Mouse (Mus musculus) layer of hippocampus, postnatal 10 days (tissue): ENCODE results near the gene Csmd2. TPM values are rescaled to one million over a fixed set of nuclear protein-coding genes. Genes with fewer than 3 reads are reported as not detected.
A peak's percentile ranks its signal among the peaks of the same experiment; 100 is the strongest.

Experiments used
- DNase-seq, 2 experiments: peaks; one replicate each; pipeline ENCODE4 v3.0.0; 2021; ENCODE audit warnings: low spot score in 2 of 2
- total RNA-seq, 2 experiments: library from RNA; stranded (reverse); gene quantifications; 2 replicates each; pipeline ENCODE4 v1.2.3; 2021

Csmd2 gene
- total RNA-seq, 2 experiments from 2014 or later = 44.4 to 51.1 TPM

- DNase-seq = peak; percentile 23 to 35
These were observed 251.5 kb downstream of the Csmd2 start for GRCm38 (mm10) chr4:128239113-128239512.

DNA sequence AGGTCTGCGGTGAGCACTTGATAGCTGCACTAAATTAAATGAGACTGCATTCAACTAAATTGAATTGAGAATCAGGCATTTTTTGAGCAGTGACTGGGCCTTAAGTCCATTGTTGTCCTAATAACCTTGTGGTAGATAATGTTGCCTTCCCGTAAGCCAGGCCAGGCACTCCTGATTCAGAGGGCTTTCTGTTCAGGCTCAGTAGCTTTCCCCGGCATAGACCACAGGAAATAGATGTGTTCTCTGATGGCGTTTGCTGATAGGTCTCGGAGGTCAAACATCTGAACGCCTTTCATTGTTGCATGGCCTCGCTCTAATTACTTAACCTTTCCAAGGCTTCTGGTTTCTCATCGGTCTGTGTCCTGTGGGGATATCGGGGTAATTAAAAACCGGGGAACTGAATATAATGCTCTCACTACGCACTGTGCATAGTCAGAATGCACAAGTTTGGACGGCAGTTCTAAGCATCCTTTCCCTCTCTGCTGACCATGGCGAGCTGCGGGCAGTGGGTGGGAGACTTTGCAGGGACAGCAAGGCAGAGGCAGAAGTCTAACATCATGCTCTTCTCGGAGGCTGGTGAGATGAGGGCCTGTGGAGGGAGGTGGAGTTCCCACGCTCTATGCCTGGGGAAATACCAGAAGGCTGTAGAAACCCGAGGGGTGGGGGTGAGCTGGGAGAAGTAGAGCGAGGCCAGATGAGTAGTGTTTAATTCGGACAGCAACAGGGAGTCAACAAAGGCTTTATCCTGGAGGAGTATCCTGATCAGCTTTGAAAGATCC is 253.6 kb downstream of the Csmd2 start:
- DNase-seq = no peak

DNA sequence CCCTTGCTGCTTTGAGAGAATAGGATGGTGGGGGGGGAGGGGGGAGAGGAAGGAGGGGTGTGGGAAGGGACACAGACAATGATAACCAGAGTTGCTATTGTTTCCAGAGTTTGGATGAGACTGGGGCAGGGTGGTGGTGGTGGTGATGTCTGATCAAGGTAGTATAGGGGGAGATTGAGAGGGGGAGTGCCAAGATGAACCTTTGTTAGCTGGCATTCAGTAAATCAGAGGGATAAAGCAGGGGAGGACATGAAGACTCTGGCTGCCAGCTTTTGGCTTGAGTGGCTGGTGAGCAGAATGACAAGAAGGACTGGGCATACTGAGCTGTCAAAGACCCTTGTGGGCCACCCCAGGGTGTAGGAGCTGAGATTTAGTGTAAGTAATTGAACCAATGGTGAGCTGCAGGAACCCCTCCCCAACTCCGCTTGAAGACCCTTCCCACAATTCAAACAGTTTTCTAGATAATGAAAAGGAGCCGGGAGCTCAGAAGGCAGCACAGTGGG is 254.2 kb downstream of the Csmd2 start:
- DNase-seq = no peak

GRCm38 (mm10) chr4:128245201-128245600 is 257.5 kb downstream of the Csmd2 start:
- DNase-seq = no peak

DNA sequence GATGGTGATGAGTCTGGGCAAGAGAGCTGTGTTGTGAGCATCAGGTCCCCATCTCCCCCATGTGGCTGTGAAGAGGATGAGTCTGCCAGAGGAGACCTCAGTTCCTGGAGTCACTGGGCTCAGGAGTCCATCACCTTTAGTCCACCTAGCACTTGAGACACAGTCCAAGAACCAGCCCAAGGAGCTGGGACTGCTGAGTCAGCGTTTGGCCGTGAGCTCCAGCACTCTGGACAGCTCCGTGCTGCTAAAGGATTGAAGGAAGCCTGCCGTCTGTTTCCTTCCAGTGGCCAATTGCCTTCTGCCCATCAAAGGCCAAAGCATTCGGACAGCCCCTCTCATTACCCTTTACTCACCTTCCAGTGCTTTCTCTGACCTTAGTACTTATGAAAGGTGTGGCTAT is 261.0 kb downstream of the Csmd2 start:
- peak in 1 of 2 experiments; percentile 36 for DNase-seq

- no peak for DNase-seq
These were observed 271.6 kb downstream of the Csmd2 start for GRCm38 (mm10) chr4:128259211-128259610.

DNA sequence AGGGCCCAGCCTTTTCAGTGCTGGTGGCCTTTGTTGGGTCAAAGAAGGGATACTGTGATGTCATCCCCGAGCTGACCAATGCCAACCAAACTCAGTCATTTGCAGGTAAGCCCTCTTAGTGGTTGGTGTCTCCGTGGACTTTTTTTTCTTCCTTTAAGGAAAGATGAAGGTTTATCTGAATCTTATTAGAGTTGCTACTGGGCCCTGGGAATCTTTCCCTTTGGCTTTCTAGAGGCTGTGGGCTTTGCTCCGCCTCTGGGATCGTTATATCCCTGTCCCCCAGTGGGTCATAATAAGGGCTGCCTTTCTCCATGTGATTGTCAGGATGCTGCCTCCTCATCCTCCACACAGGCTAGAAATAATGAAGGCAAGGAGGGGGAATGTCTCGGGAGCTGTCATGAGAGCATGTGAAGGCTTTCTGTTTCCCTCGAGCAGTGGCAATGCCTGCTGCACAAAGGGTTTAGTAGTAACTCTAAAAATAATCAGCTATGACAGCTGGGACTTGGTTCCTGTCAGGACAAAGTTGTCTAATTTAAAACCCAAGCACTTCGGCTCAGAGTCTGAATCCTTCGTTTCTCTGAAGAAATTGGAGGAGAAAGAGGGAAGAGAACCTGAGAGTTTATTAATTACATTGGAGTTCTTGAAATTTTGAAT is 273.4 kb downstream of the Csmd2 start, which contains the start of gene Hmgb4:
TSS of gene Hmgb4 (minus strand) at position 51 of the 654 bp plus-strand sequence.
- DNase-seq = no peak

GRCm38 (mm10) chr4:128264491-128264890 is 276.8 kb downstream of the Csmd2 start:
- no peak for DNase-seq

- no peak for DNase-seq
These were observed 277.7 kb downstream of the Csmd2 start for GRCm38 (mm10) chr4:128265341-128265740.

- no peak for DNase-seq
These were observed 281.7 kb downstream of the Csmd2 start for GRCm38 (mm10) chr4:128269261-128269875.

DNA sequence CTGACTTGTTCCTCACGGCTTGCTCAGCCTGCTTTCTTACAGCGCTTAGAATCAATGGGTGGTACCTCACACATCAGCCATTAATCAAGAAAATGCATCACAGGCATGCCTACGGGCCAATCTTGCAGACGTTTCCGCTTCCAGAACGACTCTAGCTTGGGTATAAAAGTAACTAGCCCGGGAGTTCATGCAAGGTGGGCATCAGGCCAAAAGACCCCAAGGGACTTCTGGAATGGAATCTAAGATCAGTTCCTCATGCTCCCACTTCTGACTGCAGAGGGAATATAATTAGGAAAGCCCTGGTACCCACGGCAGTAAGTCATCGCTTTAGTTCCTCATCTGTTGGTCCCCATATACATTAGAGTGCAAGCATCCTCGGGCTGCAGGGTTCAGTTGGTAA is 282.5 kb downstream of the Csmd2 start:
- no peak for DNase-seq

- no peak for DNase-seq
These were observed 283.3 kb downstream of the Csmd2 start for GRCm38 (mm10) chr4:128270931-128271330.

DNA sequence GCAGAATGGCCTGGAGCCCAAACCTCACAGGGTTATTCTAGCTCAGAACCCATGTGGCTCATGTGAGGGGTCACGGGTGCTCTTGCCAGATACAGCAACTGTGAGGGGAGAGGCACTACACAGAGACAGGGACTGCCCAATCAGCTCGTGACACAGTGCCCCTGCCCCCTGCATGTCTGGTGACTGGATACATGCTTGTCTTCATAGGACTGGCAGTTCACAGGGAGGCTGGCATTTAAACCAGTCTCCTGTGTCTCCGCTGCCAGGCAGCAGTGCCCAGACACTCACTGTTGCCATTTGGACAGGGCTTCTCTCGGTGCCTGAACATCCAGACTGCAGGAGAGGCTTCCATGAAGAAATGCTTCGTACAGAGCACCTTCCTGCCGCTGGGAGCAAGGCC is 284.8 kb downstream of the Csmd2 start:
- DNase-seq = peak in 1 of 2 experiments; percentile 34

DNA sequence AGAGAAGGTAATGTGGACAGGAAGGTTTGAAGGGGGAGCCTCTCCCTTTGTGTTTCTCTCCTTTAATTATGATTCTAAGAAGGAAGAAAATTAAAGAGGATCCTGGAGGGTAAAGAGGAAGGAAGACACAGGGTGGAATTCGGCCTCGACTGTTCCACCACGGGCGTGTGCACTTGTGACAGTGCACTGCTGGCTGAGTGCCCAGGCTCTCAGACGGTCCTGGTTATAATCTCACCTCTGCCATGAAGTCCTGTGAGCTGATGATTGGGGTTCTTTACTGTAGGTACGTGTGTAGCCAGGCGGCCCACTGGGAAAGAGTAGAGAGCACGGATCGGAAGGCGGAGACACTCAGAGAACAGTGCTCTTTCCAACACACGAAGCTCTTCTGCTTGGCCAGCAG is 285.5 kb downstream of the Csmd2 start:
- DNase-seq = no peak

DNA sequence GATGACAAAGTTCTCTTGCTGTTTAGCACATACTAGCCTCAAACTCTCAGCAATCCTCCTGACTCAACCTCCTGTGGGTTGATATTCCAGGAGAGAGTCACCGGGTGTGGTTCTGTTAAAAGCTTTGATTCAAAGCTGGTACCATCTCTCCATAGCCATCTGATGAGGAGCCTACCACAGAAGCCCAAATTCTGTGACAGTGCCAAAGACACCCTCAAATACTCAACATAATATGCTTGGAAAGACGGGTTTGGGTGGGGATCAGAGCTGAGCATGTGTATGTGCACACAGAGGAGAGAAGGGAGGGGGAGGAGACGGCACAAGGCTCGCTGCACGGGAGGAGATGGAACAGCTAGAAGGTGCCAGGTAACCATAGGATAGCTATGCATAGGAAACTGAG is 287.5 kb downstream of the Csmd2 start:
- no peak for DNase-seq

DNA sequence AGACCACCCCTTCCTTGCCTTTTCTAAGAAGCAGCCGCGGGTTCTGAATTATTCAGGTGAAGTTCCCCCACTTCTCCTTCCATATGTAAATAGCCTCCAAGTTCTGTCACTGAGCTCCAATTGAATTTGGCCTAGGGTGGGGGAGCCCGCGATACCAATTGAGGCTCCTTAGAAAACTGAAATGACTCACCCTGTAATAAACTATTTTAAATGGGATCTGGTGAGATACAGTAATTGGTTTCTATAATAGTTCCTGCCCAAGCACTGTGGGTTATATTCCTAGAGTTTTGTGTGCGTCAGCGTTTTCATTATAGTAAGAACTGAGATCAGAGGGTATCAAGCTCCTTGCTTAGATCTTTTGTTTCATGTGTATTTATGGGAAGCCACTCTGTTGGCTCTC is 287.9 kb downstream of the Csmd2 start:
- DNase-seq = no peak

- no peak for DNase-seq
These were observed 297.4 kb downstream of the Csmd2 start for GRCm38 (mm10) chr4:128285009-128285408.

DNA sequence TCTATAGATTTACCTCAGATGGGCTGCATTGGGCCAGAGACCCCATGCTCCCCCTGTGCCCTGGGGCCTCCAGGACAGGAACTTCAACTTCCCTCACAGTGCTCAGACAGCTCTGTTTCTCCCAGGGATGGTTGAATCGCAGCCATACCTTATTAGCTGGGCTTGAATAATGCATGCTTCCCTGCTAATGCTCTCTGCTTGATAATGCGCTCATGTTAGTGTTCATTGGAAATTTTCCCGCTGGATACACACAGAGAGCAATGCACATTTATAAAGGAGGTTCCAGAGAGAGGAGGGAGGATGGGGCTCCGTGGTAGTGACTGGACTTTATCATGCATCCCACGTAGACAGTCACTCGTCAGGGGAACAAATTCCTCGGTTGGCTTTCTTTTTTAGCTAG is 300.4 kb downstream of the Csmd2 start:
- DNase-seq = no peak

DNA sequence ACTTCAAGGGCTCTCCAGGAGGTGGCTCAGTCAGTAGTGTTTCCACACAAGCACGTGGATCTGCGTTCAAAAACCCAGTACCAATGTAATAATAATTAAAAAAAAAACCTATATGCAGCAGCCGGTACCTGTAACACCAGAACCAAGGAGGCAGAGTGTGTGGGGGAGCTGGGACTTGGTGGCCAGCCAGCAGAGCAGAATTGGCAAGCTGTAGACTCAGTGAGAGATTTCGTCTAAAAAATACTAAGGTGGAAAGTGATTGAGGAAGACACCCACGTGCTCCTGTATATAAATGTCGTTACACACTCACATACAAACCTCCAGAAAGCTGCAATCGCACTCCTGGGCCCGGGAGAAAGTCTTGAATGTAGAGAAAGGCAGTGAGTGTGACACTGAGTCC is 316.4 kb downstream of the Csmd2 start:
- peak in 1 of 2 experiments; percentile 42 for DNase-seq

DNA sequence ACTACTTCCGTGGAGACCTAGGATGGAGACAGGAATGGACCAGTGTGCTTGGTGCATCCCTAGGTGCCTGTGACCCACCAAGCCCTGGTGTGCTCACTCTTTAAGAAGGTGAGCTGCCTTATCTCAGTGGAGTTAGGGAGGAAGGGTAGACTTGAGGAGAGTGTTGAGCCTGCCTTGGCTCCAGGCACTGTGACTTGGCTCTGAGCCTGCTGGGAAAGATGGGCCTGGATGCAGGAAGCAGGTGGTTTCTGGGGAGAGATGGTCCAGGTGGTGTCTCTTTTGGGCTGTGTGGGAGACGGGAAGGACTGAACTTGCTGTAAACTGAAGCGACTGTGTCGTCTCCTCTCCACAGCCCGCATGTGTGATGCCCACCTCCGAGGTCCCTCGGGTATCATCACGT is 318.4 kb downstream of the Csmd2 start:
- no peak for DNase-seq

DNA sequence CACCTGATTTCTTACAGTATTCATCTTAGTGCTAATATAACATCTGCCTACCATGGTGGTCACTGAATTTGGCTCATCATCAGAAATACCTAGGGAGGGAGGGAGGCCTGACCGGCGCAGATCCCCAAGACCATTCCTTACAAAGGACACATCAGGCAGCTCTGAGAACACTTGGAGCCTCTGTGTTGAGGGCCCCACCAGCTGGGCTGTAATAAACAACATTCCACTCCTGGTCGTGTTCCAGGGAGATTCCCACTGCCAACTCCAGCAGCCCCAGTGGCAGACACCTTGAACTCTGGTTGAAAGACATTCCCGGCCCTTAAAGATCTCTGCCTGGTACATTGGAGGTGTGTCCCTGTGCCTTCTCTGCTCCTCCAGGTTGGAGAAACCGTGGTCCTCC is 327.7 kb downstream of the Csmd2 start:
- DNase-seq = no peak

- DNase-seq = peak in 1 of 2 experiments; percentile 32
These were observed 330.3 kb downstream of the Csmd2 start for GRCm38 (mm10) chr4:128317951-128318350.
